Comparison of ENCODE assay signal across 10 mouse cellular contexts in the genomic region with DNA sequence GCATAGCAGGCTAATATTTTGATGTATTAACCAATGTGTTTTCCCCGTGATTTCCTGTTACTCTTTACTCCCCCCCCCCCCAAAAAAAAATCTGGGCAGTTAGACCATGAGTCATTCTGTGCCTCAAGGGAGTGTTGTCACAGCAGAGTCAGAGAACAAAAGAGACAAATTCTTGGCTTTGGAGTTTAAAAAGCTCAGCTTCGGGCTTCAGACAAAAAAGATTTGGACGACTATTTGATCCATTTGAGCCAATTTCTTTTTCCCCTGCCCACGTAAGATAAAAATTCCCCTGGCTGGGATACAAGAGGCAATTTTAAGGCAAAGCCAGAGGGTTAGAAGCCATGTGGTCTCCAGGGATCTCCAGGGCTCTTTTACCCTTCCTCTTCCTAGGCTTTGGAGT. TPM values are rescaled to one million over a fixed set of nuclear protein-coding genes. Genes with fewer than 3 reads are reported as not detected.
A peak's percentile ranks its signal among the peaks of the same experiment; 100 is the strongest.
DNase-seq lines count a peak whose midpoint lies in the region; ATAC-seq and TF ChIP-seq lines count a peak whose summit lies in the region.
"Had no signal": no experiment of that assay in that cellular context is flagged by ENCODE, and none has a peak within 500 bp of the region (broad histone marks: within the 10 kb centered on the region; RNA-seq: fewer than 3 reads in every experiment).

No protein-coding gene starts in this region.

- H3K4me2 ChIP-seq in heart, embryonic 11.5 days, result no peak overlapping the region
- H3K4me2 ChIP-seq in heart, embryonic 16.5 days (ENCODE audit: low read depth, low read length), result no peak overlapping the region

- no peak overlapping the region for H3K9ac ChIP-seq in heart, adult 2 months (ENCODE audit: low read depth, low read length)
- no peak overlapping the region for H3K9ac ChIP-seq in heart, embryonic 11.5 days (ENCODE audit: low read depth, low read length)
- no peak overlapping the region for H3K9ac ChIP-seq in heart, embryonic 16.5 days (ENCODE audit: low read length)

- TF ChIP-seq CTCF in heart, adult 2 months (IDR thresholded peaks at IDR 0.05), result no peak
- TF ChIP-seq CTCF in thymus, adult 2 months (IDR thresholded peaks at IDR 0.05; ENCODE audit: borderline replicate concordance, control insufficient read depth, extremely low read depth, insufficient read depth, low read length, poor library complexity), result no peak

- 24% methylated on average over 4 of the region's 4 CpGs for WGBS in heart, adult 2 months
- 52% methylated on average over 4 of the region's 4 CpGs for WGBS in heart, embryonic 11.5 days (ENCODE audit: insufficient replicate concordance)
- 42% methylated on average over 4 of the region's 4 CpGs for WGBS in heart, embryonic 16.5 days
- 84% methylated on average over 4 of the region's 4 CpGs for WGBS in thymus, adult 2 months

- peak in 1 of 2 experiments; percentile 26 for DNase-seq in heart, adult 2 months
- DNase-seq in 3T3-L1 (ENCODE audit: low read depth, low spot score), result peak; percentile 94
- peak; percentile 29 for DNase-seq in brain, adult 2 months (ENCODE audit: low read depth, low spot score)
- no peak for DNase-seq in B cell, adult 2 months
- DNase-seq in thymus, adult 2 months, result no peak
- no peak for DNase-seq in layer of hippocampus, adult 9-10 months (ENCODE audit: low spot score)

- peaks cover 4% of the 10 kb centered on the region; the same call in 1 of the 2 replicates for H3K36me3 ChIP-seq in heart, adult 2 months (ENCODE audit: control insufficient read depth, insufficient read depth, low read length)
- no peaks in the 10 kb centered on the region; the same call in 1 of the 2 replicates for H3K36me3 ChIP-seq in heart, embryonic 11.5 days (ENCODE audit: control insufficient read depth, insufficient read depth, low read length)
- no peaks in the 10 kb centered on the region for H3K36me3 ChIP-seq in heart, embryonic 16.5 days (ENCODE audit: control insufficient read depth, insufficient read depth)
- no peaks in the 10 kb centered on the region for H3K36me3 ChIP-seq in thymus, adult 2 months (ENCODE audit: control insufficient read depth, insufficient read depth, low read length)

- peak overlapping the region; percentile 54 for H3K27ac ChIP-seq in heart, adult 2 months
- H3K27ac ChIP-seq in heart, embryonic 11.5 days (ENCODE audit: low read depth, low read length), result no peak overlapping the region
- H3K27ac ChIP-seq in heart, embryonic 16.5 days (ENCODE audit: low read length), result peak overlapping the region; percentile 26; the same call in 1 of the 2 replicates
- no peak overlapping the region for H3K27ac ChIP-seq in thymus, adult 2 months (ENCODE audit: control insufficient read depth, insufficient read depth, low read length)
- H3K27ac ChIP-seq: forebrain, embryonic 10.5 days had no signal

- ATAC-seq in heart, embryonic 11.5 days (replicated peaks; ENCODE audit: insufficient number of reproducible peaks, low FRiP score, low TSS enrichment), result no peak
- ATAC-seq in heart, embryonic 16.5 days (replicated peaks; ENCODE audit: extremely low read depth, insufficient read depth, low FRiP score), result peak; percentile 52; the same call in 1 of the 2 replicates
- ATAC-seq: inflammation-experienced regulatory T-cells, adult 6 months had no signal

- no peaks in the 10 kb centered on the region for H3K9me3 ChIP-seq in heart, embryonic 11.5 days (replicated peaks; ENCODE audit: control insufficient read depth, low read length)
- H3K9me3 ChIP-seq in heart, embryonic 16.5 days (replicated peaks; ENCODE audit: control insufficient read depth, low read length), result no peaks in the 10 kb centered on the region
- H3K9me3 ChIP-seq: forebrain, embryonic 10.5 days had no signal

- H3K4me1 ChIP-seq in heart, adult 2 months (ENCODE audit: control insufficient read depth, insufficient read depth, low read length), result peaks cover 3% of the 10 kb centered on the region
- no peaks in the 10 kb centered on the region for H3K4me1 ChIP-seq in heart, embryonic 11.5 days (ENCODE audit: control insufficient read depth, insufficient read depth, low read length)
- no peaks in the 10 kb centered on the region for H3K4me1 ChIP-seq in heart, embryonic 16.5 days (ENCODE audit: control insufficient read depth, insufficient read depth, low read length)
- no peaks in the 10 kb centered on the region for H3K4me1 ChIP-seq in thymus, adult 2 months (replicated peaks; ENCODE audit: control insufficient read depth, insufficient read depth, low read length)

- H3K79me2 ChIP-seq in heart, adult 2 months (replicated peaks; ENCODE audit: control insufficient read depth, insufficient read depth, low read length), result no peaks in the 10 kb centered on the region

- no peak overlapping the region for H3K4me3 ChIP-seq in heart, adult 2 months
- no peak overlapping the region for H3K4me3 ChIP-seq in heart, embryonic 11.5 days (ENCODE audit: low read depth, low read length)
- H3K4me3 ChIP-seq in heart, embryonic 16.5 days (ENCODE audit: low read length), result no peak overlapping the region
- no peak overlapping the region for H3K4me3 ChIP-seq in thymus, adult 2 months (ENCODE audit: control insufficient read depth, insufficient read depth, low read length)
- H3K4me3 ChIP-seq: forebrain, embryonic 10.5 days had no signal

- H3K27me3 ChIP-seq in heart, adult 2 months (ENCODE audit: control insufficient read depth, insufficient read depth, low read length), result no peaks in the 10 kb centered on the region
- H3K27me3 ChIP-seq in heart, embryonic 11.5 days (ENCODE audit: control insufficient read depth, insufficient read depth, low read length), result no peaks in the 10 kb centered on the region
- H3K27me3 ChIP-seq in heart, embryonic 16.5 days (ENCODE audit: control insufficient read depth, insufficient read depth, low read length), result no peaks in the 10 kb centered on the region
- no peaks in the 10 kb centered on the region for H3K27me3 ChIP-seq in thymus, adult 2 months (ENCODE audit: control insufficient read depth, insufficient read depth, low read length)

- TF ChIP-seq EP300 in heart, adult 2 months (IDR thresholded peaks at IDR 0.05; ENCODE audit: insufficient read depth, low read depth, low read length), result no peak

- TF ChIP-seq POLR2A in heart, adult 2 months (IDR thresholded peaks at IDR 0.05; ENCODE audit: insufficient read depth, low read depth, low read length), result no peak
- TF ChIP-seq POLR2A in thymus, adult 2 months (IDR thresholded peaks at IDR 0.05; ENCODE audit: control insufficient read depth, extremely low read depth, insufficient read depth, low read length, poor library complexity), result no peak

- intact Hi-C loops in heart, adult 2 months (cut with DNase I), result no loop called here

RNA-seq across cellular contexts. Expression of a gene that starts 23.4 kb away (rescaled TPM):
- total RNA-seq in heart, adult 2 months (2021), result 1 to 10 TPM; 2.0 to 2.8 TPM
- 1.4 and 2.0 TPM in 2 replicates for polyA plus RNA-seq in heart, adult 2 months (2012; rRNA removed)
- polyA plus RNA-seq in heart, embryonic 11.5 days (2014; fragmentation: Nextera tagmentation; extraction: Ambion mirVana), result 10.8 and 14.1 TPM in 2 replicates
- polyA plus RNA-seq in heart, embryonic 16.5 days (2015; fragmentation: Nextera tagmentation; extraction: Ambion mirVana), result 9.3 and 10.1 TPM in 2 replicates
- 2.0 and 2.2 TPM in 2 replicates for polyA plus RNA-seq in thymus, adult 2 months (2012; rRNA removed)

Comparison
In these comparisons a context has a peak if more than half of its experiments do, and no peak if none do; other contexts are left out.
1. H3K27ac ChIP-seq: peak in heart, adult 2 months (single experiment) and heart, embryonic 16.5 days (single experiment); none in heart, embryonic 11.5 days (single experiment) and thymus, adult 2 months (single experiment).
2. DNase-seq: peak in 3T3-L1 (single experiment) and brain, adult 2 months (single experiment); none in B cell, adult 2 months (0 of 2), thymus, adult 2 months (single experiment) and layer of hippocampus, adult 9-10 months (single experiment).